Mouse (Mus musculus): ENCODE measurements at regions not wholly inside any gene's neighbourhood (a gene's known extent, or its start where the extent isn't known, plus 50 kb on each side); places are given as distances from the start of the nearest gene placed in this dataset.

- no peak for ATAC-seq (ENCODE audit: low TSS enrichment)
Observed at GRCm38 (mm10) chr3:52444420-52445119, 176.4 kb downstream of the Foxo1 start.

- ATAC-seq (ENCODE audit: low TSS enrichment), result no peak
Observed at GRCm38 (mm10) chr3:52443856-52444255, 175.7 kb downstream of the Foxo1 start.

DNA sequence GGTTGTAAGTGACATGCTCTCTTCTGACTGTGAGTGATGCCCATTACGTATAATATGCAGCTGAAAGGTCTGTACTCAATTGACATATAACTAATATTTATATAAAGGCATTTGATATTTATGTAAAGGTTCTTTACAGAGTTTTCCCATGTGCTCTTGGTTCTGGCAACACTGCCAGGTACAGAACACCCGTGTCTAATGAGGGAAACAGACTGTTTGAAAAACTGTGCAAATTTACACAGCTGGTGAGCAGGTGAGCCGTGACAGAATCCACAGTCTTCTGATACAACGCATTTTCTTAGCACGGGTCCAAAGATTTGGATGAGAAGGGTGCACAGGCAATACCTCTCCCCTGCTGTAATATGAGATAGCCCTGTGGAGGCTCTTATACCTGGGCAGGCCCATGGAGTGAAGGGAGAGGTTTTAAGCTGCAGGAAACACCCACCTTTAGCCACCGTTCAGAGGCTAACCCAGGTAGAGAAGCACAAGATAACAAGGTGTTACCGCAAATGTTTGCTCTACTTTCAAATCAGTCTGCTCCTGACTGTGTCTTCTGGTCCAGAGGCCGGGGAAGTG is 161.0 kb downstream of the Foxo1 start:
- ATAC-seq (ENCODE audit: low TSS enrichment), result no peak

- no peak for ATAC-seq (ENCODE audit: low TSS enrichment)
Observed at GRCm38 (mm10) chr3:52422826-52423225, 154.7 kb downstream of the Foxo1 start.

DNA sequence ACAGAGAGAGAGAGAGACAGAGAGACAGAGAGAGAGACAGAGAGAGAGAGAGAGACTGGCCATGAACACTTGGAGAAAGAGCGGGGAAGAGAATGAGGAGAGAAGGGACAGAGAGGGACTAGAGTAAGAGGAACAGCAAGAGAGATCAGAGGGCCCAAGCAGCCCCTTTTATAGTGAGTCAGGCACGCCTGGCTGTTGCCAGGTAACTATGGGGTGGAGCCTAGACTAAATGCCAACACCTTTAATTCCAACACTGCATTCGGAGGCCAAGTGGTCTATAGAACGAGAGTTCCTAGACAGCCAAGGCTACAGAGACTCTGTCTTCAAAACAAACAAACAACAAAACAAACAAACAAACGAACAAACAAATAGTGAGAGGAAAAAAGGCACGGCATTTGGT is 148.1 kb downstream of the Foxo1 start:
- ATAC-seq (ENCODE audit: low TSS enrichment), result no peak

- no peak for ATAC-seq (ENCODE audit: low TSS enrichment)
Observed at GRCm38 (mm10) chr3:52415361-52415760, 147.2 kb downstream of the Foxo1 start.

- ATAC-seq (ENCODE audit: low TSS enrichment), result no peak
Observed at GRCm38 (mm10) chr3:52414017-52414416, 145.9 kb downstream of the Foxo1 start.

DNA sequence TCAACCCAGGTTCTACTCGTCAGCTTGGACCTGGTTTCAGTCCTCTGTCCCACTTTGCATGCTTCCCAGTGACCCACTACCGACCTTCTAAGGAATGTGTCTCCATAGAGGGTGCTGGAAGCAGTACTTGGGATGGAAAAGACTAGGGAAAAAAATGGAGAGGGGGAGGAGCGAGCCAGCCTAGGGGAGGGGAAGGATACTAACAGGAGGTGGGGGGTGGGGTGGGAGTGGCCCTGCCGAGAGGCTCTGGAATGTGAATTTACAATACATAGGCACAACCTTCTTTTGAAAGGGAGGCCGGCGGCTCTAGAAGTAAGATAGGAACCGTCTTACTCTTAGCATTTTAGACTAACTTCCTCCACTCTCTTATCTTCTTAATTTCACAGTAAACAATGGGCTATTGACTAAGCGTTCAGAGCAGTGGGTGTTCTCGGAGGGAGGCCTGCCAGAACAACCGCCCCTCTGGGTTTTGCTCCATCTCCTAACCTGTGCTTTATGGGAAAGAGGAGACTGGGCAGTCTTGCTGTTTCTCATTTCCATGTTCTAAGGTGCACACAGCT is 145.1 kb downstream of the Foxo1 start:
- no peak for ATAC-seq (ENCODE audit: low TSS enrichment)

DNA sequence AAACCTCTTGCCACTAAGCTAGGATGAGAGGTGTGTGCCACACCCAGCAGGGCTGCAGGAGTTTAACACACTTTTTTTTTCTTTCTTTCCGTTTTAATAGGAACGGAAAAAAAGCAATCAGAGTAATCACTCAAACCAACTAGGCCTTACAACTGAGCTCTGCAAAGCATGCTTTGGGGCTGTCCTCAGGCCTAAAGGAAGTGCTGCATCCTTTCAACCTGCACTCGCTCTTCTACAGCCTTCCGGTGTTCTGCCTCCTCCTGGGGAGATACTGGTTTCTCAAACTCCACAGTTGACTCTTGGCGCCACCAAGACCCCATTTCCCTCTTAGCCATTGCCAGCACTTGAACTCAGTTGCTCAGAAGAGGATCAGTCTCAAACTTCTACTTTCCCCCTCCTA is 143.2 kb downstream of the Foxo1 start:
- no peak for ATAC-seq (ENCODE audit: low TSS enrichment)

- no peak for ATAC-seq (ENCODE audit: low TSS enrichment)
Observed at GRCm38 (mm10) chr3:52409465-52409864, 141.3 kb downstream of the Foxo1 start.

DNA sequence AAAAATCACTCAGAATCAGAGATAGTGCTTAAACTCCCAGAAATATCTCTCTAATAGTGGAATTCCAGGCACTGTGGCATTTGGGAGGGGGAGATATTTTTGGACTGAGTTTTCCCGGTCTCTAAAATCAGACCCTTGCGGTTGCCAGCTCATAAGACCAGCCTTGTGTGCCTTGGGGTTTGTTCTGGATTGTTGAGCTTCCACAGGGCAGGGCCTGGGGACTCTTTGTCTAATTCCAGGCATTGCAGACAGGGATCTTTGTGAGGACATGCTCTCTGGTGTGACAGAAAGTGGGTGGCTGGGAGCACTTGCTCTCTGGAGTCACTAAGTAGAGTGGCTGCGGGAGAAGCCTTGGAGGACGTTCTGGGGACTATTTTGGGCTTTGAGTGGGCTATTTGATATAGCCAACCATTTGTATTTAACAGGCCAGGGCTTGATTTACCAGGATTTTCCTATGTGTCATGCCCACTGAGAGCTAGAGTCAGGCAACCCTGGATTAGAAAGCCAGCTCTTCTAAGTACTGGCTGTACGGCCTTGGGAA is 138.7 kb downstream of the Foxo1 start:
- ATAC-seq (ENCODE audit: low TSS enrichment), result 0 out of 2 replicates have a peak, but pooled peaks have one; percentile 31

DNA sequence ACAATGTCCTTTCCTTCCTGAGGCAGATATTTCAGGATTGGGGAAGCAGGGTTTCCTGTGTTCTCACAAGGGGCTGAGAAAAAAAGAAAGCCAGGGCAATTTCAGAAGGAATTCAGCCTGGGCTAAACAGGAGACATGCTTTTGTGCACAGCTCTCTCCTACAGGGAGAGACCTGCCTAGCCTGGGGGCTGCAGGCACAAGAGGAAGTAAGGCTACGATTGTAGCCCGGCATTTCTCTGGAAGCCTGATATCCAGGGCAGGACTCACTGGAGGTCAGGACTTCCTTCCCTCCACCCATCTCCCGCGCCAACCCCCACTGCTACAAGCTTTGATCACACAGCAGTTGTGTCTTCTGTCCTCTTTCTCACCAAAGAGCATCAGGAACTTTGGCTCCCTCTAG is 136.5 kb downstream of the Foxo1 start:
- no peak for ATAC-seq (ENCODE audit: low TSS enrichment)

GRCm38 (mm10) chr3:52403032-52403431 is 134.9 kb downstream of the Foxo1 start:
- ATAC-seq (ENCODE audit: low TSS enrichment), result no peak

Measured in frontal cortex, adult (tissue).